Mouse (Mus musculus) kidney, embryonic 14.5 days (tissue): ENCODE results near the gene Cacng1. TPM values are rescaled to one million over a fixed set of nuclear protein-coding genes. Genes with fewer than 3 reads are reported as not detected.

Experiments
- ATAC-seq: fragments of 200-750 bp; cut with Nextera tagmentation; 2 replicates; pipeline ENCODE4 v1.8.0; 2017; ENCODE audit warnings: moderate number of reproducible peaks, mild to moderate bottlenecking, moderate TSS enrichment, moderate library complexity; ENCODE audit not compliant: low FRiP score, low TSS enrichment
- H3K27ac ChIP-seq: fragments of 300-500 bp; sonication (generic); 2 replicates; pipeline ENCODE4 v1.5.1; 2014; ENCODE audit warnings: low read depth, mild to moderate bottlenecking, low read length, moderate library complexity, mixed read lengths
- H3K27me3 ChIP-seq: fragments of 300-500 bp; sonication (generic); 2 replicates; pipeline ENCODE4 v1.6.1; 2014; ENCODE audit warnings: mild to moderate bottlenecking, low read length; ENCODE audit not compliant: control insufficient read depth, insufficient read depth
- H3K36me3 ChIP-seq: fragments of 300-500 bp; sonication (generic); 2 replicates; pipeline ENCODE4 v1.6.1; 2014; ENCODE audit warnings: low read length, mixed read lengths; ENCODE audit not compliant: control insufficient read depth, insufficient read depth
- H3K4me1 ChIP-seq: fragments of 300-500 bp; sonication (generic); 2 replicates; pipeline ENCODE4 v1.6.1; 2014; ENCODE audit warnings: low read length, mixed read lengths; ENCODE audit not compliant: control insufficient read depth, insufficient read depth
- H3K4me2 ChIP-seq: fragments of 300-500 bp; sonication (generic); replicated peaks from 2 replicates; pipeline ENCODE4 v1.6.1; 2014; ENCODE audit warnings: low read depth, mild to moderate bottlenecking, low read length
- H3K4me3 ChIP-seq: fragments of 300-500 bp; sonication (generic); 2 replicates; pipeline ENCODE4 v1.5.1; 2014; ENCODE audit warnings: mild to moderate bottlenecking, low read length
- H3K9ac ChIP-seq: fragments of 300-500 bp; sonication (generic); 2 replicates; pipeline ENCODE4 v1.6.1; 2014; ENCODE audit warnings: low read depth, mild to moderate bottlenecking, low read length, moderate library complexity
- H3K9me3 ChIP-seq: fragments of 300-500 bp; sonication (generic); 2 replicates; pipeline ENCODE4 v1.6.1; 2016; ENCODE audit warnings: low read length; ENCODE audit not compliant: control insufficient read depth
- WGBS: fragments of 180-500 bp; shearing (Covaris S2); extraction: QIAGEN DNeasy Blood & Tissue Kit; methylation state at CpG from one replicate; pipeline ENCODE4 v1.1.7; 2014; 5-methylcytosine and 5-hydroxymethylcytosine counted together
- polyA plus RNA-seq: library from polyadenylated mRNA; unstranded; fragments of >200 nt; fragmentation: Nextera tagmentation; extraction: Ambion mirVana; gene quantifications from 2 replicates; pipeline ENCODE4 v1.2.1, GENCODE M21; 2014

The Cacng1 gene
- polyA plus RNA-seq, 1 experiment from 2014 or later, result not detected

DNA sequence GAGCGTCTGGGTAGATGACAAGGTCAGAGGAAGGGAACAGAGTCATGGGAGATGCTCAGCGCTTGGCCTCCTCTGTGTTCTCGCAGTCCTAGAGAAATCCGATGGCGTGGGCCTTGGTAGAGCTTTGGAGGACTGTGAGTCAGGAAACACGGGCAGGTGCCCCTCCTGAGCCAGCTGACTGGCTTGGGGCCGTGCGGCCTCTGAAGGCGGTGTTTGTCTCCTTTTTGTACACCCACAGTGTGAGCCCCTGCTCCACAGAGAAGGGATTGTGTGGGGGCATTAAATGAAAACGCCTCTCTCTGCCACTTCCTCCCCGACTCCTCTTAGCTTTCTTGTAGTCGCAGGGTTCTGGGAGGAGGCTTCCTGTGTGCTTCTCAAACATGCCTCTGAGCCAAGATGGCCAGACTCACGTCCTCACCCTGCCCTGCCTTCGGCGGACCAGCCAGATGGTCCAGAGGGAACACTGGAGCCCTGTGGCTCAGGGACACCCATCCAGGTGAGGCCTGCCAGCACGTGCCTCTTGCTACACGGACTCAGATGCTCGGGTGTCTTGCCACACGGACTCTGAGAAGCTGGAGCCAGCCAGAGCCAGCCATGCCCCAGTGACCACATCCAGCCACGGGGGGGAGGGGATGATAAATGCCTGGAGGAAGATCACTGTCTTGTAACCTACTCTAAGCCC lies 22.2 kb upstream of the Cacng1 start:
- H3K9me3 ChIP-seq, result no peaks in the 10 kb centered on the region
- no peak overlapping the region for H3K27ac ChIP-seq
- H3K4me3 ChIP-seq, result no peak overlapping the region
- no peaks in the 10 kb centered on the region for H3K27me3 ChIP-seq
- H3K9ac ChIP-seq, result no peak overlapping the region
- no peak overlapping the region for H3K4me2 ChIP-seq
- WGBS, result 67% methylated on average over 20 of the region's 20 CpGs
- ATAC-seq, result peak; percentile 51; the same call in 1 of the 2 replicates
- H3K4me1 ChIP-seq, result peaks cover 8% of the 10 kb centered on the region; the same call in 1 of the 2 replicates
- peaks cover 7% of the 10 kb centered on the region; the same call in 1 of the 2 replicates for H3K36me3 ChIP-seq

- Histone ChIP-seq H3K9me3 (no peaks in the 10 kb centered on the region), H3K4me1 (peaks cover 7% of the 10 kb centered on the region; the same call in 1 of the 2 replicates), H3K27ac (no peak overlapping the region), H3K27me3 (no peaks in the 10 kb centered on the region), H3K9ac (no peak overlapping the region), H3K4me2 (no peak overlapping the region), H3K4me3 (no peak overlapping the region), H3K36me3 (peaks cover 7% of the 10 kb centered on the region; the same call in 1 of the 2 replicates)
- no peak for ATAC-seq
- 78% methylated on average over 6 of the region's 6 CpGs for WGBS
Observed at GRCm38 (mm10) chr11:107737886-107738285, 21.6 kb upstream of the Cacng1 start.

GRCm38 (mm10) chr11:107734133-107734532 lies 17.8 kb upstream of the Cacng1 start:
- peaks cover 7% of the 10 kb centered on the region; the same call in 1 of the 2 replicates for H3K36me3 ChIP-seq
- no peaks in the 10 kb centered on the region for H3K9me3 ChIP-seq
- 65% methylated on average over 7 of the region's 7 CpGs for WGBS
- H3K4me3 ChIP-seq, result no peak overlapping the region
- no peak overlapping the region for H3K9ac ChIP-seq
- ATAC-seq, result no peak
- no peak overlapping the region for H3K4me2 ChIP-seq
- no peak overlapping the region for H3K27ac ChIP-seq
- no peaks in the 10 kb centered on the region for H3K27me3 ChIP-seq
- H3K4me1 ChIP-seq, result peaks cover 7% of the 10 kb centered on the region; the same call in 1 of the 2 replicates

DNA sequence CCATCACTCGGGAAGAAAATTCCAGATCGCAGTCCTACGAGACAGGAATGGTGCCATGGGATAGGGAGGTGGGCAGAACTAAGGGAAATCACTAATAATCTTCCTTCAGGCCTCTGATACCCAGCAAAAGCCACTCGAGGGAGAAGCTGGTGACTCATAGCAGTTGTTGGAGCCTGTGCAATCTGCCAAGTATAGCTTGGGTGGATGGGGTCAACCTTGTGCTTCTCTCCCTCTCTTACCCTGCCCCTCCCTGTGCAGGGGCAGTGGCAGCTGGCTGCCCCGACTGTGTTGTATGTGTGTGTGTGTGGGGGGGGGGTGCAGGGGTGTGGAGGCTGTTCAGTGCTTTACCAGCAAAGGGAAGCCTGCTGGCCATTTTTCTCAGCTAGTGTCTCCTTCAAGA lies 15.2 kb upstream of the Cacng1 start:
- peaks cover 7% of the 10 kb centered on the region; the same call in 1 of the 2 replicates for H3K36me3 ChIP-seq

GRCm38 (mm10) chr11:107730940-107731339 lies 14.6 kb upstream of the Cacng1 start:
- no peak for ATAC-seq
- no peaks in the 10 kb centered on the region for H3K9me3 ChIP-seq
- H3K27me3 ChIP-seq, result no peaks in the 10 kb centered on the region
- no peaks in the 10 kb centered on the region for H3K4me1 ChIP-seq
- H3K4me3 ChIP-seq, result no peak overlapping the region
- WGBS, result 72% methylated on average over 4 of the region's 4 CpGs
- no peak overlapping the region for H3K27ac ChIP-seq
- no peak overlapping the region for H3K9ac ChIP-seq
- peaks cover 7% of the 10 kb centered on the region; the same call in 1 of the 2 replicates for H3K36me3 ChIP-seq
- no peak overlapping the region for H3K4me2 ChIP-seq

More for the DNA sequence above, 15.2 kb upstream of the Cacng1 start:
- no peaks in the 10 kb centered on the region for H3K27me3 ChIP-seq
- no peaks in the 10 kb centered on the region for H3K9me3 ChIP-seq
- H3K9ac ChIP-seq, result no peak overlapping the region
- 73% methylated on average over 5 of the region's 5 CpGs for WGBS
- no peak overlapping the region for H3K4me2 ChIP-seq
- H3K4me3 ChIP-seq, result no peak overlapping the region
- H3K27ac ChIP-seq, result no peak overlapping the region
- no peaks in the 10 kb centered on the region for H3K4me1 ChIP-seq
- ATAC-seq, result no peak

GRCm38 (mm10) chr11:107729141-107729540 lies 12.8 kb upstream of the Cacng1 start:
- ATAC-seq, result no peak
- Histone ChIP-seq H3K9me3 (no peaks in the 10 kb centered on the region), H3K9ac (no peak overlapping the region), H3K27ac (no peak overlapping the region), H3K4me1 (no peaks in the 10 kb centered on the region), H3K4me2 (no peak overlapping the region), H3K36me3 (no peaks in the 10 kb centered on the region; the same call in 1 of the 2 replicates), H3K4me3 (no peak overlapping the region), H3K27me3 (no peaks in the 10 kb centered on the region)
- WGBS, result 89% methylated on average over 7 of the region's 7 CpGs

DNA sequence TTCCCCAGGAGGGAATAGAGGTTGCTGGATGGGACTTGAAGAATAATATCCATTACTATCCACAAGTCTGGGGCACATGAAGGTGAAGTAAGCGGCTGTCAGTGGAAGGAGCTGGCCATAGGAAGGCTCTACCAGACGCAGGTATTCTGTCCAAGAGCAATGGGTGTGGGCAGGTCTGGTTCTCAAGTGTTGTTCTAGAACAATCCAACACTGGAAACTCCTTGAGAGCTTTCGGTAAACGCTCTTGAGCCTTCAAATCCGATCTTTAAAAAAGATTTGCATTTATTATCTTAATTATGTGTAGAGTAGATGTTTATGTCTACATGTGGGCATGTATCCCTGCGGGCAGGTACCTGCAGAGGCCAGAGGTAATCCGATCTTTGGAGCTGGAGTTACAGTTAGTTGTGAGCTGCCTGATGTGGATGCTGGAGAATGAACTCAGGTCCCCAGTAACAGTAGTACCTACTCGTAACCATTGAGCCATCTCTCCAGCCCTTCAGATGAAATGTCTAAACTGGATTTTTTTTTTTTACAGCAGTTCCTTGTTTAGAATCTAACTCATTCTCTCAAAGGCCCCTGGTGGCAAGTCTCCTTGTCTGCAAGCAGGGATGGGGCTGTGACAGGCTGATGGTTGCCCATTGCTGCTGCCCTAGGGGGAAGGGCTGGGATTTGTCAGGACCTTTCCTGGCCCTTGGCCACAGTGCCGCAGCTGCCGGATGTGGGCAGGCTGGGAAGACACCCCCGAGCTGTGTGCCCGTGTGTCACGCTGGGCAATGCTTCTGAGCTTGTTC lies 11.9 kb upstream of the Cacng1 start:
- Histone ChIP-seq H3K27ac (no peak overlapping the region), H3K4me3 (no peak overlapping the region), H3K27me3 (no peaks in the 10 kb centered on the region), H3K4me1 (no peaks in the 10 kb centered on the region), H3K9ac (no peak overlapping the region), H3K36me3 (no peaks in the 10 kb centered on the region), H3K4me2 (no peak overlapping the region), H3K9me3 (no peaks in the 10 kb centered on the region)
- 75% methylated on average over 13 of the region's 13 CpGs for WGBS
- no peak for ATAC-seq

DNA sequence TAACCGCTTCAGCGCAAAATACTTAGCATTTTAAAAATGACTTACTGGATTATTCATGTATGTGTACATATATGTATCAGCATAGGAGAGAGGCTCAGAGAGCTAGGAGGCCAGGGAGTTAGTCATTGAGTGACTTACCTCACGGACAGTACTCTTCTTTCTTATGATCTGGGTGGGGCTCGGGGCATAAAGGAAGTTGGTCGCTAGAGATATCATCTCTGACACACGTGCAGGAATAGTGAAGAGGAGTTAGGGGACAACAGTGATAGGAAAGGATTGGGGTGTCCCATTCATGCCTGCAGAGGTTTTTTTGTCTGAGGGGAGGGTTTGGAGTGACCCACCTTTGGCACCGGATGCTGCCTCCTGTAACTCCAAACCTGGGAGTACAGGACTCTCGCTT lies 8.3 kb upstream of the Cacng1 start:
- ATAC-seq, result no peak
- WGBS, result 82% methylated on average over 8 of the region's 8 CpGs
- no peak overlapping the region for H3K4me2 ChIP-seq

DNA sequence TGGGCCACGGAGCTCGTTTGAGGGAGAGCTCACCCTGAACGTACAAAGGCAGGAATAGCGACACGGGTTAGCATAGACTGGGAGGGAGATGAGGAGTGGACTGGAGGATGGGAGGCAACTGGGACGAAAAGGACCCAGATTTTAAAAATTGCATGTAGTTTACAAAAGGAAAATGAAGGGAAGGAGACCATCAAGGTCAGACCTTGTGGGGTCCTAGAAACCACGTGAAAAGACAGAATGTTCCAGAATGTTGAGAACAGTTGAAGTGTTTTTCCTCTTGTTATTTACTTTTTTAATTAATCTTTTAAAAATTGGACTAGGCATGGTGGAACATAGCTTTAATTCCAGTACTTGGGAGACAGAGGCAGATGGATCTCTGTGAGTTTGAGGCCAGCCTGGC lies 4.7 kb upstream of the Cacng1 start:
- 67% methylated on average over 7 of the region's 7 CpGs for WGBS
- Histone ChIP-seq H3K27ac (no peak overlapping the region), H3K27me3 (no peaks in the 10 kb centered on the region), H3K4me1 (peaks cover 4% of the 10 kb centered on the region; the same call in 1 of the 2 replicates), H3K9me3 (no peaks in the 10 kb centered on the region; the same call in 1 of the 2 replicates), H3K9ac (no peak overlapping the region), H3K4me3 (no peak overlapping the region), H3K36me3 (no peaks in the 10 kb centered on the region), H3K4me2 (no peak overlapping the region)
- ATAC-seq, result no peak

More for the DNA sequence above, 8.3 kb upstream of the Cacng1 start:
- Histone ChIP-seq H3K9me3 (no peaks in the 10 kb centered on the region; the same call in 1 of the 2 replicates), H3K27ac (no peak overlapping the region), H3K4me1 (no peaks in the 10 kb centered on the region), H3K4me3 (no peak overlapping the region), H3K27me3 (no peaks in the 10 kb centered on the region), H3K36me3 (no peaks in the 10 kb centered on the region), H3K9ac (no peak overlapping the region)
